Mouse (Mus musculus) testis, adult 2 months (tissue): ENCODE data around the gene Rsl24d1.

ENCODE experiments used
- CTCF ChIP-seq: fragments of 200-500 bp; IDR thresholded peaks from 2 replicates; pipeline ENCODE4 v1.5.1; 2012; ENCODE audit warnings: low read depth, mild to moderate bottlenecking, inconsistent platforms, low read length, moderate library complexity; ENCODE audit not compliant: control insufficient read depth, insufficient read depth, insufficient replicate concordance
- POLR2A ChIP-seq: fragments of 200-500 bp; IDR thresholded peaks from 2 replicates; pipeline ENCODE4 v1.6.1; 2012; ENCODE audit warnings: low read depth, mild to moderate bottlenecking, inconsistent platforms, low read length, moderate library complexity; ENCODE audit not compliant: control insufficient read depth

- TF ChIP-seq CTCF (no peak), POLR2A (no peak)
Measured at GRCm38 (mm10) chr9:73085845-73086244, 27.4 kb upstream of the Rsl24d1 start.
